Mouse (Mus musculus) testis, adult 2 months (tissue): ENCODE data around the gene Fance. TPM values are rescaled to one million over a fixed set of nuclear protein-coding genes. Genes with fewer than 3 reads are reported as not detected.
"Not testable (repeated sequence)": the region's sequence is repeated elsewhere in the genome, so short reads cannot be mapped to it uniquely, and the experiment has no call there.

Experiments used
- H3K27ac ChIP-seq: fragments of 200-500 bp; 2 replicates; pipeline ENCODE4 v1.5.1; 2012; ENCODE audit warnings: low read depth, low read length; ENCODE audit not compliant: control insufficient read depth, insufficient read depth
- H3K27me3 ChIP-seq: fragments of 200-500 bp; 2 replicates; pipeline ENCODE4 v1.6.1; 2012; ENCODE audit warnings: mild to moderate bottlenecking, low read length, moderate library complexity; ENCODE audit not compliant: control insufficient read depth, insufficient read depth
- H3K36me3 ChIP-seq: fragments of 200-500 bp; 2 replicates; pipeline ENCODE4 v1.6.1; 2012; ENCODE audit warnings: mild to moderate bottlenecking, low read length; ENCODE audit not compliant: control insufficient read depth, insufficient read depth
- H3K4me1 ChIP-seq: fragments of 200-500 bp; 2 replicates; pipeline ENCODE4 v1.6.1; 2012; ENCODE audit warnings: low read length; ENCODE audit not compliant: control insufficient read depth, insufficient read depth
- H3K4me3 ChIP-seq: fragments of 200-500 bp; 2 replicates; pipeline ENCODE4 v1.5.1; 2012; ENCODE audit warnings: low read depth, mild to moderate bottlenecking, low read length, moderate library complexity, mixed read lengths; ENCODE audit not compliant: control insufficient read depth
- CTCF ChIP-seq: fragments of 200-500 bp; IDR thresholded peaks from 2 replicates; pipeline ENCODE4 v1.5.1; 2012; ENCODE audit warnings: low read depth, mild to moderate bottlenecking, inconsistent platforms, low read length, moderate library complexity; ENCODE audit not compliant: control insufficient read depth, insufficient read depth, insufficient replicate concordance
- POLR2A ChIP-seq: fragments of 200-500 bp; IDR thresholded peaks from 2 replicates; pipeline ENCODE4 v1.6.1; 2012; ENCODE audit warnings: low read depth, mild to moderate bottlenecking, inconsistent platforms, low read length, moderate library complexity; ENCODE audit not compliant: control insufficient read depth
- polyA plus RNA-seq: library from polyadenylated mRNA; depleted of rRNA; stranded (reverse); fragments of >200 nt; gene quantifications from 2 replicates; pipeline ENCODE4 v1.2.3, GENCODE M21; 2012

The Fance gene
- polyA plus RNA-seq, 1 experiment = 4.3 TPM

DNA sequence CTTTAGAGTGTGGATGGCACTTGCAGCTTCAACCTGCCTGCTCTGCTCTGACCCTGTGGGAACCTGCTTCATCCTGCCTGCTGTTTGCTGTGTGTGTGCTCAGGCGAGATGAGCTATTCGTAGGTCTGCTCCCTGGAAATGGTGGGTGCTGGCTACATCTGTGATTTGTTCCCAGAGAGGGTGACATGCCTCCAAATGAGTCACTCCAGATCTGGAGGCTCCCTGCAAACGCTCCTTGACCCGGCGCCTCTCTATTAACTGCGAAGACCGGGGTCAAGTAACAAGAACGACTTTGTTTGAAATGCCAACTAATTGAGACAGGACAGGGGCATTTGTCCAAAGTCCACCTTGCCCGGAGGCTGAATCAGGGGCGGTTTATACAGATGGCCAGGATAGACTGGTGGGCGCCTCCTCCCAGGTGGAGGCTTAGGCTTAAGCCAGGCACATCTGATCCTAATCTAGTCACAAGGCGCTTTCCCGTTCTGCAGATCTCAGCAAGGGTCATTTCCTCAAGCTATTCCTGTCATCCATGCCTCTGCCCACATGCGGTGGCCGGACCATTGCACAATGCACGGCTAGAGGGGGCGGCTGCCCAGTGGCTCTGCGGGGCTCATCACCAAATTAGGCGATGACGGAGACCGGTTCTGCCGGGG lies 14.5 kb downstream of the Fance start:
- H3K4me3 ChIP-seq = peak overlapping the region; percentile 90
- peaks cover 1% of the 10 kb centered on the region for H3K36me3 ChIP-seq
- peaks cover 15% of the 10 kb centered on the region for H3K4me1 ChIP-seq
- peak overlapping the region; percentile 78 for H3K27ac ChIP-seq
- TF ChIP-seq CTCF = no peak
- TF ChIP-seq POLR2A = no peak
- no peaks in the 10 kb centered on the region for H3K27me3 ChIP-seq

DNA sequence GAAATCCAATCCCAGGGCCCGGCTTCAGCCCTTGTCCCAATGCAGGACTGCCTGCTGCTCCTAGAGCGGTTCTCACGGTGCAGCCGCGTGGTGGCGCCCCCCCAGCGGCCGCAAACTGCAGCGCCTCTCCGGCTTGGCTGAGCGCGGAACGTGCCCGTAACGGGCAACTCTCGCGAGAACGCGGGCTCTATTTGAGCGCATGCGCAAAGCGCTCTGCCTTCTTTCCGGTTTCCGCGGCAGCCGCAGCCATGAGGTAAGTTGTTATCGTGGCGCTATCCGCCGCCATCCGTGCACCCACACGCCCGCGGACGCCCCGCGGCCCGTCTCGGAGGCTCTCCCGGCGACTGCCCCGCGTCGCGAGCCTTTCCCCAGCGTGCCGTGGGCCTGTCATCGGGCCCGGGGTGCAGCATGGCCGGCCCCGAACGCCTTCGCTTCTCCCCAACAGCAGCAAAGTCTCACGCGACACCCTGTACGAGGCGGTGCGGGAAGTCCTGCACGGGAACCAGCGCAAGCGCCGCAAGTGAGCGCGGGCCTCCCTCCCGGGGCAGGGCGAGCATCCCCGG lies 15.1 kb downstream of the Fance start, which contains the start of gene Rpl10a:
Gene Rpl10a, plus strand, starts transcription at position 106 of the 563 bp plus-strand sequence.
- TF ChIP-seq POLR2A (peak; percentile 96), CTCF (peak; percentile 58; the same call in 1 of the 2 replicates)
- peaks cover 21% of the 10 kb centered on the region for H3K4me1 ChIP-seq
- peak within 1 kb of the TSS; percentile 90 for H3K4me3 ChIP-seq
- no peaks in the 10 kb centered on the region for H3K27me3 ChIP-seq
- H3K36me3 ChIP-seq = peaks cover 1% of the 10 kb centered on the region
- peak within 1 kb of the TSS; percentile 93 for H3K27ac ChIP-seq

DNA sequence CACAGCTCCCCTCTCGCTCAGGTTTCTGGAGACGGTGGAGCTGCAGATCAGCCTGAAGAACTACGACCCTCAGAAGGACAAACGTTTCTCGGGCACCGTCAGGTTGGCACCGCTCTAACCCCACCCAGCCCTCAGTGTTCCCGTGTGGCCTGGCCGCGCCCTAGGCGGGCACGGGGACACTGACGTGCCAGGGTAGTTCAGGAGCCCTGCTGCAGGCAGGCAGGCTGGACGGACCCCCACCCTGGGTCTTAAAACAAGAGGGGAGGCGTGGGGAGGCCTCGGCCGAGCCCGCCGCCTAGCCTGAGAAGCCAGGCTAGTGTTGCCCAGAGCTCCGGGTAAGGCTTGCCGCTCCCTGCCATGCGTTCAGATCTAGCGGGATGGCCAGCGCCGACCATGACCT lies 15.6 kb downstream of the Fance start:
- Histone ChIP-seq H3K4me1 (peaks cover 23% of the 10 kb centered on the region), H3K36me3 (peaks cover 1% of the 10 kb centered on the region), H3K4me3 (peak overlapping the region; percentile 90), H3K27ac (peak overlapping the region; percentile 93), H3K27me3 (no peaks in the 10 kb centered on the region)
- TF ChIP-seq POLR2A = no peak
- TF ChIP-seq CTCF = no peak

DNA sequence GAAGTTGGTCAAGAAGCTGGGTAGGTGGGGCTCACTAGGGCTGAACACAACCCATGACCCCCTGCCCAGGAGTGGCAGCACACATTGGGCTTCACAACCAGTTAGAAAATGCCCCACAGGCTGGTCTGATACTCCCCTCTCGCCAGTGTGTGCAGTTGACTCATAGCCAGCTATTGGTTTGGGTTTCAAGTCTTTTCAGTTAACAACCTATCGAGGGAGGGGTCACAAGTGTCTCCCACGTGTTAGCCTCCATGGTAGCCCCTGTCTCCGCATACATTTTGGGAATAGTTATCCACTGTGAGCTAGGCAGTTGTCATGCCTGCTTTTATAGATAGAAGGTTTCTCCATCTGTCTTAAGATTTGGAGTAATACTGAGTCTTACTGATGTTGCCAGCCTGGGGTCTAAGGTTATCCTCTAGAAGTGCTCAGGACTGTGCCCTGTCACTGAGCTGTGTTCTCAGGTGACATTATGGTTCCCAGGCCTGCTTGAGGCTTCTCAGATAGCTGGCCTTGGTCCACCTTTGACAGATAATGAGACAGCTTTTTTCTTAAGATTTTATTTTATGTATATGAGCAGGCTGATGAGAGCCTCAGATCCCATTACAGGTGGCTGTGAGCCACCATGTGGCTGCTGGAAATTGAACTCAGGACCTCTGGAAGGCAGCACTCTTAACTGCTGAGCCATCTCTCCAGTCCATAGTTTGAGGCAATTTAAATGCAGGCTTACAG lies 16.3 kb downstream of the Fance start:
- Histone ChIP-seq H3K27ac (no peak overlapping the region; the same call in 1 of the 2 replicates), H3K36me3 (peaks cover 1% of the 10 kb centered on the region), H3K4me1 (peaks cover 23% of the 10 kb centered on the region), H3K27me3 (no peaks in the 10 kb centered on the region), H3K4me3 (peak overlapping the region; percentile 90)
- TF ChIP-seq CTCF = no peak
- no peak for TF ChIP-seq POLR2A

DNA sequence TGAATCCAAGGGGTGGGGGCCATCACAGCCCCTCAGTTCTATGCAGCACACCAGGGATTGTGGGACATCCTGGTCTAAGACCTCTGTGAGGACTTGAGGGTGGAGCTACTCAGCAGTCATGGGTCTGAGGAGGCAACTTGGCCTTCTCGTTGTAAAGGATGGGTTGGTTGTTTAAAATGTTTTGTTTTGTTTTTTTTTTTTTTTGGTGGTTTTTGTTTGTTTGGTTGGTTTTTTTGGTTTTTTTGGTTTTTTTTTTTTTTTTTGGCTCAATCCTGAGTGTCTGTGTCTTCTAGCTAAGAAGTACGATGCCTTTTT lies 16.9 kb downstream of the Fance start:
- Histone ChIP-seq H3K4me3 (no peak overlapping the region), H3K27ac (no peak overlapping the region), H3K27me3 (no peaks in the 10 kb centered on the region), H3K36me3 (peaks cover 1% of the 10 kb centered on the region), H3K4me1 (peaks cover 23% of the 10 kb centered on the region)
- TF ChIP-seq CTCF (no peak), POLR2A (no peak)

DNA sequence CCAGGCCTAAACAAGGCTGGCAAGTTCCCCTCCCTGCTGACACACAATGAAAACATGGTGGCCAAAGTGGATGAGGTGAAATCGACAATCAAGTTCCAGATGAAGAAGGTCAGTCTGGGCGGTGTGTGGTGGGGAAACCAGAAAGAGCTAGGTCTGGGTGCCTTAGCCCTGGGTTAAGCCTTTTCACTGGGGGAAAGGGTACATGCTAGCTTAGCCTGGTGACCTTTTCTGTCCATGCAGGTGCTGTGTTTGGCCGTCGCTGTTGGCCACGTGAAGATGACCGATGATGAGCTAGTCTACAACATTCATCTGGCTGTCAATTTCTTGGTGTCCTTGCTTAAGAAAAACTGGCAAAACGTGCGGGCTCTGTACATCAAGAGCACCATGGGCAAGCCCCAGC lies 17.3 kb downstream of the Fance start:
- peaks cover 23% of the 10 kb centered on the region for H3K4me1 ChIP-seq

DNA sequence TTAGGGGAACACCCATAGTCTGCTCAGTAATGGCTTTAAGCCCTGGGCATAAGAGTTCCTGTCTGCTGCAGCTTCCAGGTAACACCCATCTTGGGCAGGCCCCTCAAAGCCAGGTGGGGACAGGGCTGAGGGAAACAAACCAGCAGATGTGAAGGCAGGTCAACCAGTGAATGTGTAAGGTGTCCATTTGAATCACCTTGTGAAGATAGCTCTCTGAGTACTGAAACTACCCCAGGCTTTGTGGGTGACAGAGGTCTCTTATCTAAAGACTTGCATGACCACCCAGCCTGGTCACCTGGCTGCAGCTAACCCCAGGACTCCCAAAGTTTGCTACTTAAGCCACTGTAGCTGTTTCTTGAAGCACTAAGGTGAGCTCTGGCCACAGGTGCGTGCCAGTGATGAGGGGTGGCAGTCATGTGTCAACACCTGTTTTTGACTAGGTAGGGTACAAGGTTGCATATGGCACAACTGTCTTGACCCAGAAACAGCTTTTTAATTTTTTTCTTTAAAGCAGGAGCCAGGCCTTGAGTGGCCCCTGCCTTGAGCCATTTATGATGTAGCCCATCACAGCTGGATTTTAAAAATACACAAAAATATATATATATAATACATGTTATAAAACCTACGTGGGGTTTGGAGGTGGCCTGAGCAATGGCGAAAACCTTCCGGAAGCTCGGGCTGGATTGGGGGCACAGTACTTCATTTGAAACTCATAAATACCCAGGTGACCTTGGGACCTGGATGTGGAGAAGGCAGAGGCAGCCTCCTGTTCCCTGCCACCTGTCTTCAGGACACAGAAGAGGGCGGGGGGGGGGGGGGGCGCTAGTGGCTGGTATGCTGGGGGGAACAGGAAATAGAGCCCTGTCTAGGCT lies 18.2 kb downstream of the Fance start:
- Histone ChIP-seq H3K4me3 (no peak overlapping the region), H3K4me1 (peaks cover 23% of the 10 kb centered on the region), H3K36me3 (peaks cover 1% of the 10 kb centered on the region), H3K27me3 (no peaks in the 10 kb centered on the region), H3K27ac (no peak overlapping the region)
- TF ChIP-seq POLR2A (no peak), CTCF (no peak)

More for the DNA sequence above, 17.3 kb downstream of the Fance start:
- not testable (repeated sequence) for H3K27ac ChIP-seq, H3K36me3 ChIP-seq, H3K4me3 ChIP-seq, H3K27me3 ChIP-seq
